Mouse (Mus musculus) cerebellum, adult 2 months (tissue): ENCODE results near the gene Tnfrsf13b.

Source experiments
- CTCF ChIP-seq: fragments of 200-500 bp; IDR thresholded peaks from 2 replicates; pipeline ENCODE4 v1.5.1; 2011; ENCODE audit warnings: low read depth, mild to moderate bottlenecking, control low read depth, low read length, moderate library complexity, borderline replicate concordance; ENCODE audit not compliant: insufficient read depth
- POLR2A ChIP-seq: fragments of 200-500 bp; IDR thresholded peaks from 2 replicates; pipeline ENCODE4 v1.6.1; 2011; ENCODE audit warnings: low read length, control low read depth, borderline replicate concordance; ENCODE audit not compliant: insufficient read depth

- TF ChIP-seq POLR2A, result no peak
- no peak for TF ChIP-seq CTCF
Observed at GRCm38 (mm10) chr11:61127421-61128055, 983 bp downstream of the Tnfrsf13b start.
